Mouse (Mus musculus) granulocyte monocyte progenitor cell, adult 5-6 weeks (primary cell): ENCODE data around the gene Mrps21. TPM values are rescaled to one million over a fixed set of nuclear protein-coding genes. Genes with fewer than 3 reads are reported as not detected.
"Not testable (repeated sequence)": the region's sequence is repeated elsewhere in the genome, so short reads cannot be mapped to it uniquely, and the experiment has no call there.

ENCODE experiments used
- ATAC-seq: replicated peaks from 2 replicates; pipeline ENCODE4 v1.8.0; 2016; ENCODE audit warnings: mild to moderate bottlenecking, moderate TSS enrichment, inconsistent platforms; ENCODE audit not compliant: poor library complexity, severe bottlenecking
- total RNA-seq, 2 experiments: library from RNA; stranded (forward) in 1 of 2; stranded (reverse) in 1 of 2; fragments of 200-712, 200-1000 nt in 1 of 2; fragments of >200 nt in 1 of 2; fragmentation: Nextera tagmentation in 1 of 2; gene quantifications; 2 replicates each; pipeline ENCODE4 v1.2.3; 2014 to 2017

The Mrps21 gene
- 186 and 187 TPM in 2 replicates for total RNA-seq (2014; fragmentation: Nextera tagmentation)
- 342 and 431 TPM in 2 replicates for total RNA-seq (2017)

DNA sequence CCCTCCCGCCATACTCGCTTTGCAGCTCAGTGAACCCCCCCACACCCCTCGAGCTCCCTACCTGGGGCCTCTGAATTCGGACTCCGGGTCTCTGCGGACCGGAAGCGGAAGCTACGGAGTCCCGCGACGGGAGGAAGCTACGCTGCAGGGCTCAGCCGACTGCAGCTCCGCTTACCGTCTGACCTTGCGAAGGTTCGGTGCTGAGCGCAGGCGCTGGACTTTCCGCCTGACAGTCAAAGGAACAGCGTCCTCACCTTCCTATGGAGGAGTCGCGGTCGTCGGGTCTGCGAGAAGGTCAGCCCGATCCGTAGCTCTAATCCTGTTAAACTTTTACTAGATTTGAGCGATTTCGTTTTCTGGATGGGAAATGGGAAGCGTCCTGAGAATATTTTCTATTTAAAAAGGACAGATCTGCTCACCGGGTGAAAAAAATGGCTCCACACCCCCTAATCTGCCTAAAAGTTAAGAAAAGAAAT is at the start of gene Mrps21:
Gene Mrps21 (minus strand): TSS at position 128 of the 476 bp plus-strand sequence.
- peak; percentile 100 for ATAC-seq

DNA sequence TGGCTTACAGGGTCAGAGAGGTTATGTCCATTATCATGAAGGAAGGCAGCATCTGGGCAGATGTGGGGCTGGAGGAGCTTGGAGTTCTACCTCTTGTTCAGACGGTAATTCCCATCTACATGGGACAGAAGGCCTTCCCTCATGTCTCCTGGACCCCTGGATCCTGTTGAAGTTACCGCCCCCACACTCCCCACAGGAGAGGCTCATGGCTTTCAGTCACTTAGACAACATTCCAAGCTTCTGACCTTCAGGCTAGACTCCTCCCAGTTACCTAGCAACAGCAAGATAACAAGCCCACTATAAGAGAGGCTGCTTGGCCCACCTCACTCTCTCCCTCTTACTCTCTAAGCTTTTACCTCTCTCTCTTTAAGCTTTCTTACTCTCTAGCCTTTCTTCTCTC is 49.2 kb upstream of the Mrps21 start:
- not testable (repeated sequence) for ATAC-seq

DNA sequence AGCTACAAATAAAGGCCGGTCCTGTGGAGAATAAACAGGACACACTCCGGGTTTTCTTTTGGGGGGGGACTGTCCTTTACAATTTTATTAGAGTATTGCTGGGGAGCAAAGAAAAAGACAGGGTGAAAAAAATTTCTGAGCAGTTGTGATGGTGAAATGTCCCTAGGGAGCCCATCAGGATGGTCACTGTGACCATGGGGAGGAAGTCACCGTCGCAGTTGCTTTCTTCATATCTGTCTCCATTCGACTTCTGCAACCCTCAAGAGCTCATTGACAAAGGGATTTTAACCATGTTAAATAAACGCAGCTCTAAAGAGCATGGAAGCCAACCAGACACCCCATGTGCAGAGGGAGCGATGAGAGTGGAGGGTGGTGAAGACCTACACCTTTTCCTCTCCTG is 45.4 kb upstream of the Mrps21 start:
- ATAC-seq, result peak; percentile 74

- no peak for ATAC-seq
Observed at GRCm38 (mm10) chr3:95914706-95915105, 43.4 kb upstream of the Mrps21 start.

- ATAC-seq, result no peak
Observed at GRCm38 (mm10) chr3:95907613-95908012, 36.3 kb upstream of the Mrps21 start.

DNA sequence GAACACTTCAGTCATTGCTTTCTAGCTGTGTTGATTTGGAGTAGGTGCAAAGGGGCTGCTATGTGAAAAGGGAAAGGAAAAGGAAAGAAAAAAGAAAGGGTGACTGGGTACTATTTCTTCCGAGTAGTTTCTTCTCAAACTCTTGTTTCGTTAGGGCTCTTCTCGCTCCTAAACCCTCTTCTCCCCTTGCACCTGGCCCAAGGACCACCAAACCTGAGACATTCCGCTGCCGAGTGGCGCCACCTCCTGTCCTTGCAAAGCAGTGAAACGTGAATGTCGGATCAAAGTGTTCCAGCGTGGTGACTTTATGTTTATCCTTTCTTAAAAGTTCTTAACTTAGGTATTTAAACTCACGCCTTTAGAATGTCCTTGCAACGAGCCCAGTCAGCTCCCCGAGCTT is 35.5 kb upstream of the Mrps21 start:
- ATAC-seq, result 0 out of 2 replicates have a peak, but pooled peaks have one; percentile 50

- peak; percentile 52 for ATAC-seq
Observed at GRCm38 (mm10) chr3:95905940-95906492, 34.7 kb upstream of the Mrps21 start.

DNA sequence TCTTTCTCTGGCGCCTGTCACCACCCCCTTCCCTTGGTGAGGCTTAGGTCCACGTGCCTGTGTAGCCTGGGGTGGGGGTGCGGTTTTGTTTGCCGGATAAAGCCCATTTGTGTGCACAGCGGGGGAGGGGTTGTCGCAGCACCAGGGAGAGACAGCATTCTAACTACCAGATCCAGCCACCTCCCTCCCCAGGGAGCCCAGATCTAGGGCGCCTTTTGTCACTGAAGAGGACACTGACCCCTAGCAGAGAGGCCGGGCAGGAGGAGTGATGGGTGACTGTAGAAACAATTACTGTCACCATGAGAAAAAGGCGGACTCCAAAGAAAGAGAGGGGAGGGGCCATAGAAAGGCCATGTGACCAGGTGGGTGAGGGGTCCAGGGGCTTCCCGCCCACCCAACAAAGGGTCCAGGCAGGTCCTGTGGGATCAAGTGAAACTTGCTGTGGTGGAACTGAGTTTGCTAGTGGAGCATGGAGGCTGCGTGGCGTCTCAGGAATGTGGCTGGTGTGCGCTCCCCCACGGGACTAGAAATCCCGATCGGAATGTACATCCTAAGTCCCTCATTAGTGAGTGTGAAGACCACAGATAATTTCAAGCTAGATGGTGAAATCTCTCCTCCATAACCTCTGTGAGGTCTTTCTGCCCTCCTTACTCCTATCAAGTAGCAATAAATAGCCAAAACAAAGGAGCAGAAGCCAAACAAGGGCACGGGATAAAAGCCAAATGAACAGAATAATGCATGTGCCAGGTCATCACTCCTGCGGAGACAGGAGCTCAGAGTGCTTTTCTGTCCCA is 34.0 kb upstream of the Mrps21 start:
- ATAC-seq, result peak; percentile 22; the same call in 1 of the 2 replicates

DNA sequence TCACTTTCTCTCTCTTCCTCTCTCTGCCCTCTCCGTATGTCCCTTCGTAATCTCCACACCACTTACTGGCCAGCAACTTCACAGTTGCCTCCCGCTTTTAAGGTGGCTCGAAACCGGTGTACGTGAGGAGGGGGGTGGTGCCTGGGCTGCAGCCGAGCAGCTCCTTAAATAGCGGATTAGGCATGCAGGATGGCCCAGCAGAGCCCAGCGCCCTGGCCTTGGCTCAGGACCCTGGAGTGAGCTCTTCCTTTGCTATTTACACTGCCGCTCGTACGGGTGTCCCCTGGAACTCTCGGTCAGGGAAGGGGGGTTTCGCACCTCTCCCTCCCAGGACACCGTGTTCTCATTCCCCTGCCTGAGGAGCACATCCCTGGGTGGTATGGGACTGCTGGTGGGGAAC is 33.2 kb upstream of the Mrps21 start, which contains the start of gene Car14:
Gene Car14 (minus strand): TSS at position 124 of the 400 bp plus-strand sequence.
- no peak for ATAC-seq

- no peak for ATAC-seq
Observed at GRCm38 (mm10) chr3:95903753-95904502, 32.6 kb upstream of the Mrps21 start.

GRCm38 (mm10) chr3:95902643-95903042 is 31.3 kb upstream of the Mrps21 start:
- no peak for ATAC-seq

DNA sequence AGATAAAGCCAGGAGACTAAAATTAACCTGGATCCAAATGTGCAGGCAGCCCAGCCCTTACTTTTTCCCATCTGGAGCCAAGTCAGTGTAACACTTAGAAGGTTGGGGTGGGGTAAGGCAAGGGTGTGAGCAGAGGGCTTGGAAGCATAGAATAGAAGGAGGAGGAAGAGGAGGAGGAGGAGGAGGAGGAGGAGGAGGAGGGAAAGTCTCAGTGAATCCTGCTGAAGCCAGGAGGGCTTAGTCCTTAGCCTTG is 31.0 kb upstream of the Mrps21 start:
- ATAC-seq, result no peak

GRCm38 (mm10) chr3:95901616-95902372 is 30.5 kb upstream of the Mrps21 start:
- ATAC-seq, result no peak

DNA sequence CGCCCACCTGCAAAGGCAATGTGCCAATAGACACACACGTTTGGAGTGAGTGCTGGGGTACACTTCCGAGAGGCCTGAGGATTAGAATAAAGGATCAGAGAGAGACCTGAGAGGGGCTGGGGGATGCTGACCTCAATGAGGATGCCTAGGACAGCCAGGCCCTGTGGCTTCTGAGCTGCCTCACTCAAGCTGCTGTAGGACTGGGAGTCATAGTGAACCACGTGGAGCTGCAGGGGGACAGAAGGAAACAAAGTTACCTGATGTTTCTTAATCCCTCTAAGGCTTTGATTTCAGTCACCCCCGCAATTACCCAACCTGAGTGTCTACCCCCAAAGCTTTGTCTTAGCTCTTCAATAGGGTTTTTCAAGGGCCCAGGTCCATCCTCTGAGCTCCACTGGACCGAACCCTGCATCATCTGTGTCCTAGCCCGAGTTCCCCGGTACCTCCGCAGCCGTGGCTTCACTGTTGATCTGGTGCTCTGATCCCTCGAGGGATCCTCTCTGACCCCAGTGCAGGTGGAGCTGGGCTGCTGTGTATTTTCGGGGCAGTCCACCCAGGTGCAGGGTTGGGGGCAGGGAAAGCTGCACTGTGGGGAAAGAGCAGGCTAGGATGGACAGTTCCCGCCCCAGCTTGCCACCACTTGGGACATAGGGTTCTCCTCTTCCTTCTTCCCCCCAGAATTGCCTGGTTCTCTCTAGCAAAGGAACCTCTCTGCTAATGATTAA is 28.6 kb upstream of the Mrps21 start:
- ATAC-seq, result no peak

DNA sequence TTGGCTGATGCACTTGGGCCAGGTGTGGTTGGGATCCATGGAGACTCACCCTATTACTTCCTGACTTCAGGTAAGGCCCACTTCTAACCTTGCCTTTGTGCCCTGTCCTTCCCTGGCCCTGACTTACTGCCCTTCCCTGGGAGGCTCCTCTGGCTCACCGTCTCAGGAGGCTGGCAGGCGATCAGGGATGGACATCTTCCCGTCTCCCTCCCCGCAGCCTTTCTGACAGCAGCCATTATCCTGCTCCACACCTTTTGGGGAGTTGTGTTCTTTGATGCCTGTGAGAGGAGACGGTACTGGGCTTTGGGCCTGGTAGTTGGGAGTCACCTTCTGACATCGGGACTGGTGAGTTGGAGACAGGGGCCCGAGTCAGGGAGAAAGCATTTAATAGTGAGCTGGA is 24.2 kb upstream of the Mrps21 start:
- not testable (repeated sequence) for ATAC-seq

DNA sequence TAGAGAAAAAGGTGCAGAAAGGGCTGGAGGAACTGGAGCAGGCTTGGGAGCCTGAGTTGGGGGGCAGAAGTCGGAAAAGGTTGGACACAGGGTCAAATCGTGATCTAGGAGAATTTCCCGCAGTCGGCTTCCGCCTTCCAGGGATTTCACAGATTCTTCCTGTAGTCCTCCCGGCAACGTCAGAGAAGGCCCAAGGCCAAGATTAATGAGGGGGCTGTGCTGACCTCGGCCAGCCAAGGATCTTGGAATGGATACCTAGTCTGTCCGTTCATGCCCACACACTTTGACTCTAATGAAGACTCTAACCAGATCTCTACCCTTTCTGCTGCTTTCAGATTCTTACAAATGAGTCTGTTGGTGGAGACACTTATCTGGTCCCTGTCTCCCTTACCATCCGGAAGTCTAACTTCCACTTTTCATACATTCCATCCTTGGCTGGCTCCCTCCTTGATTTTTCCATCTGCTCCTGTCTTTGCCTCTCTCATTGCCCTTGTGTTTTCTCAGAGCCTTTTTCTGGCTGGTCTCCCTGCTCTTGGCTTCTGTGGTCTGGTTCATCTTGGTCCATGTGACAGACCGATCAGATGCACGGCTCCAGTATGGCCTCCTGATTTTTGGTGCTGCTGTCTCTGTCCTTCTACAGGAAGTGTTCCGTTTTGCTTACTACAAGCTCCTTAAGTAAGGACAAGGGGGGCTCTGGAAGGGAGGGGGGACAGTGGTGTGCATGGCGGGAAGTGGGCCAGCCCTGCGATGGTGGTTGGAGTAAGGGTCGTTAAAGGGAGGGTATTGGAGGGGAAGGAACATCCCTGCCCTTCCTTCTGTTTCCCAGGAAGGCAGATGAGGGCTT is 23.2 kb upstream of the Mrps21 start:
- ATAC-seq, result no peak

- peak; percentile 88 for ATAC-seq
Observed at GRCm38 (mm10) chr3:95893606-95894316, 22.4 kb upstream of the Mrps21 start, which contains the start of gene Aph1a. Gene Aph1a (plus strand): TSS chr3:95893969.

DNA sequence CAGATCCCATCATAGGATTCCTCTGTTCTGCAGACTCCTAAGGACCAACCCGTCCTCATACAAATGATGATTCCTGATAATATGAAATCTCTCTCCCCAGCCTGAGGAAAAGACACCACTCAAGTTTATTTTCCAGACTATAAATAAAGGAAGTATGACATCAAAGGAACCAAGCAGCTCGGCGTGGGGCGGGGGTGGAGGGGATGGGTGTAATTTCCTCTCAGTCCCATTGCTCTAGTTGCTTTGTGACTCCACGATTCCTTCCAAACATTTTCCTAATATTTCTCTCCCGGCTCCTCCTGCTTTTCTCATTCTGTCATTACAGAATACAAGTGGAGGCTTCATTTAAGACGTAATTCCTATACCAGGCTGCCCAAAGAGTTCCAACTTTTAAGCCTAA is 21.8 kb upstream of the Mrps21 start:
- ATAC-seq, result no peak
